Mouse (Mus musculus) embryonic facial prominence, embryonic 13.5 days (tissue): ENCODE data around the gene Nefh. TPM values are rescaled to one million over a fixed set of nuclear protein-coding genes. Genes with fewer than 3 reads are reported as not detected.

Source experiments
- ATAC-seq: fragments of 200-750 bp; cut with Nextera tagmentation; 2 replicates; pipeline ENCODE4 v1.8.0; 2017; ENCODE audit warnings: low read depth; ENCODE audit not compliant: insufficient number of reproducible peaks, insufficient read depth, low FRiP score, low TSS enrichment
- H3K27ac ChIP-seq: fragments of 300-500 bp; sonication (generic); 2 replicates; pipeline ENCODE4 v1.5.1; 2015; ENCODE audit warnings: moderate library complexity, mild to moderate bottlenecking, inconsistent platforms
- H3K27me3 ChIP-seq: fragments of 300-500 bp; sonication (generic); 2 replicates; pipeline ENCODE4 v1.6.1; 2015; ENCODE audit warnings: mild to moderate bottlenecking, inconsistent platforms
- H3K36me3 ChIP-seq: fragments of 300-500 bp; sonication (generic); 2 replicates; pipeline ENCODE4 v1.6.1; 2015; ENCODE audit warnings: mild to moderate bottlenecking, inconsistent platforms
- H3K4me1 ChIP-seq: fragments of 300-500 bp; sonication (generic); 2 replicates; pipeline ENCODE4 v1.6.1; 2015; ENCODE audit warnings: inconsistent platforms
- H3K4me2 ChIP-seq: fragments of 300-500 bp; sonication (generic); 2 replicates; pipeline ENCODE4 v1.6.1; 2015; ENCODE audit warnings: moderate library complexity, mild to moderate bottlenecking, inconsistent platforms
- H3K4me3 ChIP-seq: fragments of 300-500 bp; sonication (generic); 2 replicates; pipeline ENCODE4 v1.5.1; 2015; ENCODE audit warnings: mild to moderate bottlenecking, inconsistent platforms
- H3K9ac ChIP-seq: fragments of 300-500 bp; sonication (generic); 2 replicates; pipeline ENCODE4 v1.6.1; 2015; ENCODE audit warnings: mild to moderate bottlenecking, inconsistent platforms
- H3K9me3 ChIP-seq: fragments of 300-500 bp; sonication (generic); 2 replicates; pipeline ENCODE4 v1.6.1; 2016; ENCODE audit warnings: inconsistent platforms
- WGBS: fragments of 180-500 bp; shearing (Covaris S2); methylation state at CpG from one replicate; pipeline ENCODE4 v1.1.7; 2015; ENCODE audit warnings: mixed read lengths; 5-methylcytosine and 5-hydroxymethylcytosine counted together
- polyA plus RNA-seq: library from polyadenylated mRNA; unstranded; fragments of >200 nt; fragmentation: Nextera tagmentation; extraction: Ambion mirVana; gene quantifications from 2 replicates; pipeline ENCODE4 v1.2.1, GENCODE M21; 2015

The Nefh gene
- polyA plus RNA-seq: 0.14 and 0.23 TPM in 2 replicates

- peak within 1 kb of the TSS; percentile 97 for H3K4me2 ChIP-seq
- peaks cover 24% of the 10 kb centered on the region for H3K4me1 ChIP-seq
- H3K27me3 ChIP-seq: peaks cover 92% of the 10 kb centered on the region
- peak; percentile 15; the same call in 1 of the 2 replicates for ATAC-seq
- no peak within 1 kb of the TSS for H3K27ac ChIP-seq
- H3K9me3 ChIP-seq: no peaks in the 10 kb centered on the region
- H3K36me3 ChIP-seq: no peaks in the 10 kb centered on the region
- WGBS: under 1% methylated on average over 39 of the region's 41 CpGs
- H3K9ac ChIP-seq: no peak within 1 kb of the TSS
- peak within 1 kb of the TSS; percentile 56 for H3K4me3 ChIP-seq
Measured at GRCm38 (mm10) chr11:4947813-4948174, at the start of gene Nefh. Gene Nefh (minus strand): TSS chr11:4948064.

GRCm38 (mm10) chr11:4996621-4997199 lies 48.8 kb upstream of the Nefh start:
- Histone ChIP-seq H3K27ac (no peak overlapping the region), H3K27me3 (no peaks in the 10 kb centered on the region), H3K4me1 (peaks cover 4% of the 10 kb centered on the region; the same call in 1 of the 2 replicates), H3K4me2 (no peak overlapping the region), H3K9me3 (no peaks in the 10 kb centered on the region), H3K9ac (no peak overlapping the region), H3K4me3 (no peak overlapping the region), H3K36me3 (peaks cover 11% of the 10 kb centered on the region)
- ATAC-seq: no peak
- 74% methylated on average over 5 of the region's 5 CpGs for WGBS

- no peaks in the 10 kb centered on the region for H3K27me3 ChIP-seq
- H3K36me3 ChIP-seq: peaks cover 11% of the 10 kb centered on the region
- no peak for ATAC-seq
- WGBS: 90% methylated on average over 3 of the region's 3 CpGs
- H3K9ac ChIP-seq: no peak overlapping the region
- no peak overlapping the region for H3K4me3 ChIP-seq
- no peak overlapping the region for H3K4me2 ChIP-seq
- peaks cover 4% of the 10 kb centered on the region; the same call in 1 of the 2 replicates for H3K4me1 ChIP-seq
- no peaks in the 10 kb centered on the region for H3K9me3 ChIP-seq
- H3K27ac ChIP-seq: no peak overlapping the region
Measured at GRCm38 (mm10) chr11:4995676-4996075, 47.8 kb upstream of the Nefh start.

- no peak overlapping the region for H3K4me2 ChIP-seq
- peaks cover 5% of the 10 kb centered on the region for H3K4me1 ChIP-seq
- no peaks in the 10 kb centered on the region for H3K9me3 ChIP-seq
- no peaks in the 10 kb centered on the region for H3K27me3 ChIP-seq
- H3K9ac ChIP-seq: no peak overlapping the region
- H3K4me3 ChIP-seq: no peak overlapping the region
- H3K36me3 ChIP-seq: peaks cover 5% of the 10 kb centered on the region
- WGBS: 90% methylated on average over 2 of the region's 2 CpGs
- ATAC-seq: no peak
- no peak overlapping the region for H3K27ac ChIP-seq
Measured at GRCm38 (mm10) chr11:4992471-4992870, 44.6 kb upstream of the Nefh start.

GRCm38 (mm10) chr11:4989187-4989586 lies 41.3 kb upstream of the Nefh start:
- no peak for ATAC-seq
- H3K27ac ChIP-seq: no peak overlapping the region
- peaks cover 13% of the 10 kb centered on the region for H3K4me1 ChIP-seq
- H3K4me2 ChIP-seq: no peak overlapping the region
- no peaks in the 10 kb centered on the region for H3K9me3 ChIP-seq
- peaks cover 2% of the 10 kb centered on the region; the same call in 1 of the 2 replicates for H3K36me3 ChIP-seq
- WGBS: 82% methylated on average over 3 of the region's 3 CpGs
- no peak overlapping the region for H3K9ac ChIP-seq
- no peaks in the 10 kb centered on the region for H3K27me3 ChIP-seq
- H3K4me3 ChIP-seq: no peak overlapping the region

GRCm38 (mm10) chr11:4987487-4987852 lies 39.6 kb upstream of the Nefh start:
- Histone ChIP-seq H3K9ac (peak overlapping the region; percentile 78), H3K36me3 (peaks cover 2% of the 10 kb centered on the region; the same call in 1 of the 2 replicates), H3K4me1 (peaks cover 17% of the 10 kb centered on the region), H3K27me3 (no peaks in the 10 kb centered on the region), H3K27ac (no peak overlapping the region), H3K9me3 (no peaks in the 10 kb centered on the region), H3K4me3 (peak overlapping the region; percentile 64), H3K4me2 (peak overlapping the region; percentile 95)
- ATAC-seq: no peak
- 51% methylated on average over 11 of the region's 11 CpGs for WGBS

GRCm38 (mm10) chr11:4986695-4987486 lies 39.0 kb upstream of the Nefh start, which contains the start of gene Ap1b1:
Gene Ap1b1 (plus strand): TSS chr11:4986824.
- Histone ChIP-seq H3K9me3 (no peaks in the 10 kb centered on the region), H3K36me3 (peaks cover 2% of the 10 kb centered on the region; the same call in 1 of the 2 replicates), H3K4me3 (peak within 1 kb of the TSS; percentile 64), H3K9ac (peak within 1 kb of the TSS; percentile 78), H3K4me2 (peak within 1 kb of the TSS; percentile 95), H3K27me3 (no peaks in the 10 kb centered on the region), H3K4me1 (peaks cover 17% of the 10 kb centered on the region), H3K27ac (peak within 1 kb of the TSS; percentile 7; the same call in 1 of the 2 replicates)
- WGBS: 2% methylated on average over 62 of the region's 62 CpGs
- ATAC-seq: peak; percentile 85

GRCm38 (mm10) chr11:4984799-4985198 lies 36.9 kb upstream of the Nefh start:
- ATAC-seq: no peak
- Histone ChIP-seq H3K4me2 (no peak overlapping the region), H3K27ac (no peak overlapping the region), H3K9ac (no peak overlapping the region), H3K27me3 (0 out of 2 replicates have a peak, but pooled peaks cover 2% of the 10 kb centered on the region), H3K9me3 (no peaks in the 10 kb centered on the region), H3K4me3 (no peak overlapping the region), H3K4me1 (peaks cover 17% of the 10 kb centered on the region), H3K36me3 (no peaks in the 10 kb centered on the region)
- WGBS: 86% methylated on average over 3 of the region's 3 CpGs

GRCm38 (mm10) chr11:4984249-4984648 lies 36.4 kb upstream of the Nefh start:
- peak overlapping the region; percentile 24 for H3K4me2 ChIP-seq
- no peak for ATAC-seq
- 3% methylated on average over 5 of the region's 5 CpGs for WGBS

GRCm38 (mm10) chr11:4983538-4983937 lies 35.7 kb upstream of the Nefh start:
- Histone ChIP-seq H3K4me1 (peaks cover 17% of the 10 kb centered on the region), H3K9me3 (no peaks in the 10 kb centered on the region), H3K4me3 (no peak overlapping the region), H3K4me2 (no peak overlapping the region), H3K9ac (no peak overlapping the region), H3K27ac (no peak overlapping the region), H3K27me3 (0 out of 2 replicates have a peak, but pooled peaks cover 2% of the 10 kb centered on the region), H3K36me3 (no peaks in the 10 kb centered on the region)
- ATAC-seq: no peak
- WGBS: 61% methylated on average over 2 of the region's 2 CpGs

More at GRCm38 (mm10) chr11:4984249-4984648, 36.4 kb upstream of the Nefh start:
- no peak overlapping the region for H3K9ac ChIP-seq
- no peaks in the 10 kb centered on the region for H3K36me3 ChIP-seq
- H3K27me3 ChIP-seq: 0 out of 2 replicates have a peak, but pooled peaks cover 2% of the 10 kb centered on the region
- H3K4me1 ChIP-seq: peaks cover 17% of the 10 kb centered on the region
- no peak overlapping the region for H3K27ac ChIP-seq
- H3K4me3 ChIP-seq: no peak overlapping the region
- no peaks in the 10 kb centered on the region for H3K9me3 ChIP-seq

- Histone ChIP-seq H3K9ac (no peak overlapping the region), H3K36me3 (no peaks in the 10 kb centered on the region), H3K27me3 (0 out of 2 replicates have a peak, but pooled peaks cover 2% of the 10 kb centered on the region), H3K4me2 (no peak overlapping the region), H3K9me3 (no peaks in the 10 kb centered on the region), H3K27ac (no peak overlapping the region), H3K4me1 (peaks cover 17% of the 10 kb centered on the region), H3K4me3 (no peak overlapping the region)
- WGBS: 73% methylated on average over 3 of the region's 3 CpGs
- no peak for ATAC-seq
Measured at GRCm38 (mm10) chr11:4983010-4983409, 35.1 kb upstream of the Nefh start.
